Mouse (Mus musculus) kidney, embryonic 15.5 days (tissue): Measurements from ENCODE around the gene Taar2. TPM values are rescaled to one million over a fixed set of nuclear protein-coding genes. Genes with fewer than 3 reads are reported as not detected.

Experiments used
- ATAC-seq: fragments of 200-750 bp; cut with Nextera tagmentation; replicated peaks from 2 replicates; pipeline ENCODE4 v1.8.0; 2017; ENCODE audit warnings: moderate TSS enrichment; ENCODE audit not compliant: low FRiP score
- H3K27ac ChIP-seq: fragments of 300-500 bp; sonication (generic); 2 replicates; pipeline ENCODE4 v1.5.1; 2015; ENCODE audit warnings: mild to moderate bottlenecking, inconsistent platforms
- H3K27me3 ChIP-seq: fragments of 300-500 bp; sonication (generic); 2 replicates; pipeline ENCODE4 v1.6.1; 2015; ENCODE audit warnings: inconsistent platforms
- H3K36me3 ChIP-seq: fragments of 300-500 bp; sonication (generic); 2 replicates; pipeline ENCODE4 v1.6.1; 2015; ENCODE audit warnings: inconsistent platforms
- H3K4me1 ChIP-seq: fragments of 300-500 bp; sonication (generic); 2 replicates; pipeline ENCODE4 v1.6.1; 2015; ENCODE audit warnings: inconsistent platforms
- H3K4me2 ChIP-seq: fragments of 300-500 bp; sonication (generic); 2 replicates; pipeline ENCODE4 v1.6.1; 2015; ENCODE audit warnings: moderate library complexity, mild to moderate bottlenecking, inconsistent platforms
- H3K4me3 ChIP-seq: fragments of 300-500 bp; sonication (generic); replicated peaks from 2 replicates; pipeline ENCODE4 v1.5.1; 2015; ENCODE audit warnings: mild to moderate bottlenecking, inconsistent platforms
- H3K9ac ChIP-seq: fragments of 300-500 bp; sonication (generic); 2 replicates; pipeline ENCODE4 v1.6.1; 2015; ENCODE audit warnings: mild to moderate bottlenecking, inconsistent platforms
- H3K9me3 ChIP-seq: fragments of 300-500 bp; sonication (generic); replicated peaks from 2 replicates; pipeline ENCODE4 v1.6.1; 2016; ENCODE audit warnings: inconsistent platforms
- WGBS: fragments of 180-500 bp; shearing (Covaris S2); methylation state at CpG from one replicate; pipeline ENCODE4 v1.1.7; 2015; ENCODE audit warnings: mixed read lengths; 5-methylcytosine and 5-hydroxymethylcytosine counted together
- polyA plus RNA-seq: library from polyadenylated mRNA; unstranded; fragments of >200 nt; fragmentation: Nextera tagmentation; extraction: Ambion mirVana; gene quantifications from 2 replicates; pipeline ENCODE4 v1.2.1, GENCODE M21; 2015

Taar2 gene
- 0.22 TPM in 1 of 2 replicates, not detected in the other for polyA plus RNA-seq

- H3K36me3 ChIP-seq = no peaks in the 10 kb centered on the region
- H3K4me2 ChIP-seq = peak within 1 kb of the TSS; percentile 18; the same call in 1 of the 2 replicates
- ATAC-seq = no peak
- no peak within 1 kb of the TSS for H3K27ac ChIP-seq
- 31% methylated on average over 6 of the region's 6 CpGs for WGBS
- H3K4me3 ChIP-seq = no peak within 1 kb of the TSS
- H3K9me3 ChIP-seq = no peaks in the 10 kb centered on the region
- H3K9ac ChIP-seq = no peak within 1 kb of the TSS
- 0 out of 2 replicates have a peak, but pooled peaks cover 3% of the 10 kb centered on the region for H3K4me1 ChIP-seq
- H3K27me3 ChIP-seq = no peaks in the 10 kb centered on the region
These were observed at the start of gene Taar2 for GRCm38 (mm10) chr10:23938312-23938711. TSS of gene Taar2 (plus strand) at chr10:23938572.

DNA sequence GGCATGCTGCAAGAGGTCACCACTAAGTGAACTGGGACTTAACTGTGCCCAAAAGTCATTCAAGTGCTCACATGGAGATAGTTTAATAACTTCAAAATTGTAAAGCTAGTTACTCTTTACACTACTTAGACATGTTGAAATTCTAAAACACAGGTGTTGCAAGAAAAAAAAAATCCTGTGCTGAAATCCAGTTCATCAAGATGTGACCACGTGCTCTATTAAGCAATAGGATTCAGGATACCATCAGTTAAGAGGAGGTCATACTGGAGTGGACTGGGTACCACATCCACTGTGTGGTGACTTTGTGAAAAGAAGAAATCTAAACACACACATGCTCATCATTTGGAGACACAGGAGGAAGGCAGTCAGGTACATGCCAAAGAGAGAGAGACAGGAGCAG is 45.4 kb upstream of the Taar2 start:
- H3K9ac ChIP-seq = no peak overlapping the region
- no peaks in the 10 kb centered on the region for H3K9me3 ChIP-seq
- no peaks in the 10 kb centered on the region for H3K27me3 ChIP-seq
- ATAC-seq = no peak
- peaks cover 12% of the 10 kb centered on the region; the same call in 1 of the 2 replicates for H3K4me1 ChIP-seq
- H3K4me2 ChIP-seq = no peak overlapping the region
- no peaks in the 10 kb centered on the region for H3K36me3 ChIP-seq
- 91% methylated on average over 1 of the region's 1 CpGs for WGBS
- no peak overlapping the region for H3K4me3 ChIP-seq
- H3K27ac ChIP-seq = no peak overlapping the region

DNA sequence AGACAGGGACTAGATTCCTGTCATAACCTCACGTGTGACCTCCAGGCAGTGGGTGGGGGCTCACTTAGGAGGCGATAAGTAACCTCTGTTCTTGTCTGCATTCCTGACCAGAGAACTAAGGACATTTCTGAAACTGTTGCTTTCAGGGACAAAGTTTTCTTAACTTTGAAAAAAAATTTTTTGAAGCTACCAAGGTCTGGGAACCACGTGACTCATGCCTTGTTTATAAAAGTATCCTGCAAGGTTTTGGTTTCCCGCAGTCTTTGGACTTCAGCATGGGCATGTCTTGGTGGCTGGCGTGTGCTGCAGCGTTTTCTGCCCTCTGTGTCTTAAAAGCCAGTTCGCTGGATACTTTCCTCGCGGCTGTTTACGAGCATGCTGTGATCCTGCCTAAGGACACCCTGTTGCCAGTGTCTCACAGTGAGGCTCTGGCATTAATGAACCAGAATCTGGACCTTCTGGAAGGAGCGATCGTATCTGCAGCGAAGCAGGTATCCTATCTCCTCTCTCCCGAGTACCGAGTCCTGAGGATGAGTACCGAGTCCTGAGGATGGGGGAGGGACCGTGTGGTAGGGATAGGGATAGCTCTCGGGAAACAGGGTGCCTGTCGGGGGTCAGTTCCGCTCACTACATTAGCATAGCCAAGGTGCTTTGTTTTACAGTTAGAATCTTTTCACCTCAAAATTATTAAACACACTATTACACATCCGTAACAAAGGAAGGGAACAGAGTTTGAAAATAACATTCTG is 43.6 kb upstream of the Taar2 start, which contains the start of gene Vnn1:
Gene Vnn1, plus strand, starts transcription at position 88 of the 749 bp plus-strand sequence.
- no peak within 1 kb of the TSS for H3K9ac ChIP-seq

DNA sequence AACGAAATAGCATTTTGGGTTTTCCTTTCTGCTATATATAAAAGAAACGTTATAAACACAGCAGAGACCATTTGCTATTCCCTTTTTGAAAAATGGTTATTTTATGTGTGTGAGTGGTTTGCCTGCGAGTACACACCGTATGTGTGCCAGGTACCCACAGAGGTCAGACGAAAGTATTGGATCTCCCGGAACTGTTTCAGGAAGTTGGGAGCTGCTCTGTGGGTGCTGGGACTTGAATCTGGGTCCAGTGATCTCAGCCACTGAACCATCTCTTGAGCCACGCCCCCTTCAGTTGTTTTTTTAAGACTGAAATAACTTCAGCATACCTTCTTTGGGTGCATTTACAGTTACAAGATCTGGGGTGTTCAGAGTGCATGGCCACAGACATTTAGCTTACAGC is 43.0 kb upstream of the Taar2 start:
- Histone ChIP-seq H3K4me3 (no peak overlapping the region), H3K36me3 (no peaks in the 10 kb centered on the region), H3K9ac (no peak overlapping the region), H3K4me1 (peaks cover 12% of the 10 kb centered on the region; the same call in 1 of the 2 replicates), H3K27ac (no peak overlapping the region), H3K27me3 (no peaks in the 10 kb centered on the region), H3K4me2 (no peak overlapping the region), H3K9me3 (no peaks in the 10 kb centered on the region)
- 76% methylated on average over 7 of the region's 7 CpGs for WGBS
- ATAC-seq = no peak

More for the DNA sequence above, 43.6 kb upstream of the Taar2 start, which contains the start of gene Vnn1:
- Histone ChIP-seq H3K27me3 (no peaks in the 10 kb centered on the region), H3K4me2 (peak within 1 kb of the TSS; percentile 62), H3K27ac (no peak within 1 kb of the TSS), H3K36me3 (no peaks in the 10 kb centered on the region), H3K9me3 (no peaks in the 10 kb centered on the region), H3K4me1 (peaks cover 12% of the 10 kb centered on the region; the same call in 1 of the 2 replicates), H3K4me3 (peak within 1 kb of the TSS; percentile 36)
- WGBS = 24% methylated on average over 21 of the region's 21 CpGs
- ATAC-seq = no peak

DNA sequence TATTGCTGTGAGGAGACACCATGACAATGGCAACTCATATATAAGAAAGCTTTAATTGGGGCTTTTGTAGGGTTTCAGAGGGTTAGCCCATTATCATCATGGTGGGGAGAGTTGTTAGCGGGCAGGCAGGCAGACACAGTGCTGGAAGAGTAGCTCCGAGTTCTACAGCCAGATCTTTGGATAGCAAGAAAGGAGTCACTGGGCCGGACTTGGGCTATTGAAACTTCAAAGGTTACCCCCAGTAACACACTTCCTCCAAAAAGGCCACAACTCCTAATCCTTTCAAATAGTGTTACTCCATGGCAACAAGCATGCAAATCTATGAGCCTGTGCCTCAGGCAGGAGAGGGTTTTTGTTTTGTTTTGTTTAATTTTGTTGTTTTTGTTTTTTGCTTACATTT is 37.3 kb upstream of the Taar2 start:
- Histone ChIP-seq H3K36me3 (no peaks in the 10 kb centered on the region), H3K27me3 (no peaks in the 10 kb centered on the region), H3K4me2 (no peak overlapping the region), H3K9me3 (no peaks in the 10 kb centered on the region), H3K27ac (no peak overlapping the region), H3K4me3 (no peak overlapping the region), H3K4me1 (no peaks in the 10 kb centered on the region), H3K9ac (no peak overlapping the region)
- 87% methylated on average over 3 of the region's 3 CpGs for WGBS
- ATAC-seq = no peak

GRCm38 (mm10) chr10:23905661-23906060 is 32.7 kb upstream of the Taar2 start:
- H3K4me1 ChIP-seq = no peaks in the 10 kb centered on the region
- no peak overlapping the region for H3K4me3 ChIP-seq
- no peak overlapping the region for H3K9ac ChIP-seq
- H3K27ac ChIP-seq = no peak overlapping the region
- no peak overlapping the region for H3K4me2 ChIP-seq
- H3K9me3 ChIP-seq = no peaks in the 10 kb centered on the region
- ATAC-seq = no peak
- H3K36me3 ChIP-seq = no peaks in the 10 kb centered on the region
- H3K27me3 ChIP-seq = no peaks in the 10 kb centered on the region
- 78% methylated on average over 1 of the region's 1 CpGs for WGBS

DNA sequence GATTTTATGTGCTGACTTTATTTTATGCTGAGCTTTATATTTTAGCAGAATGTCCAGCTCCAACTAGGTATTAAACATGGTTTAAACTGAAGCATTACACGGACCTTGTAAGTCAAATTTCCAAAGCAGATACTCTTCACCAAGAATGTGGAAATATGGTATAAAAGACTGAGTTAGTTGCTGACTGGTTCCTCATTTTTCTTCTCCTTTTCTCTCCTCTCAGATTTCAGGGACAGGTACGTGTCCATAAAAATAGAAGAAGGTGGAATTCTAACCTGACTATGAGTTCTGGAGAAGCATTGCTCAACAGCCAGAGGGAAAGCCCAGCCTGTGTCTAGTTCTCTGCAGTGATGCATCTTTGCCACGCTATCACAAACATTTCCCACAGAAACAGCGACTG is 18.3 kb upstream of the Taar2 start, which contains the start of gene Taar1:
Gene Taar1, plus strand, starts transcription at position 301 of the 400 bp plus-strand sequence.
- no peaks in the 10 kb centered on the region for H3K9me3 ChIP-seq
- WGBS = 87% methylated on average over 4 of the region's 4 CpGs
- no peak within 1 kb of the TSS for H3K27ac ChIP-seq
- no peak within 1 kb of the TSS for H3K9ac ChIP-seq
- no peak within 1 kb of the TSS for H3K4me2 ChIP-seq
- H3K36me3 ChIP-seq = no peaks in the 10 kb centered on the region
- H3K27me3 ChIP-seq = no peaks in the 10 kb centered on the region
- H3K4me1 ChIP-seq = no peaks in the 10 kb centered on the region
- H3K4me3 ChIP-seq = no peak within 1 kb of the TSS
- no peak for ATAC-seq

GRCm38 (mm10) chr10:23922468-23922867 is 15.9 kb upstream of the Taar2 start:
- no peak overlapping the region for H3K27ac ChIP-seq
- H3K4me1 ChIP-seq = no peaks in the 10 kb centered on the region
- no peak overlapping the region for H3K9ac ChIP-seq
- H3K27me3 ChIP-seq = no peaks in the 10 kb centered on the region
- H3K4me2 ChIP-seq = no peak overlapping the region
- ATAC-seq = no peak
- no peaks in the 10 kb centered on the region for H3K36me3 ChIP-seq
- 47% methylated on average over 3 of the region's 3 CpGs for WGBS
- H3K9me3 ChIP-seq = no peaks in the 10 kb centered on the region
- H3K4me3 ChIP-seq = no peak overlapping the region

- Histone ChIP-seq H3K9me3 (no peaks in the 10 kb centered on the region), H3K36me3 (no peaks in the 10 kb centered on the region), H3K4me2 (no peak overlapping the region), H3K27me3 (no peaks in the 10 kb centered on the region), H3K27ac (no peak overlapping the region), H3K4me1 (no peaks in the 10 kb centered on the region), H3K9ac (no peak overlapping the region), H3K4me3 (no peak overlapping the region)
- ATAC-seq = no peak
- WGBS = 77% methylated on average over 2 of the region's 2 CpGs
These were observed 14.4 kb upstream of the Taar2 start for GRCm38 (mm10) chr10:23923941-23924340.

GRCm38 (mm10) chr10:23937613-23938012 is 759 bp upstream of the Taar2 start:
- Histone ChIP-seq H3K9me3 (no peaks in the 10 kb centered on the region), H3K4me2 (no peak overlapping the region), H3K9ac (no peak overlapping the region), H3K4me1 (0 out of 2 replicates have a peak, but pooled peaks cover 3% of the 10 kb centered on the region), H3K27ac (no peak overlapping the region), H3K27me3 (no peaks in the 10 kb centered on the region), H3K4me3 (no peak overlapping the region), H3K36me3 (no peaks in the 10 kb centered on the region)
- 11% methylated on average over 4 of the region's 4 CpGs for WGBS
- no peak for ATAC-seq

DNA sequence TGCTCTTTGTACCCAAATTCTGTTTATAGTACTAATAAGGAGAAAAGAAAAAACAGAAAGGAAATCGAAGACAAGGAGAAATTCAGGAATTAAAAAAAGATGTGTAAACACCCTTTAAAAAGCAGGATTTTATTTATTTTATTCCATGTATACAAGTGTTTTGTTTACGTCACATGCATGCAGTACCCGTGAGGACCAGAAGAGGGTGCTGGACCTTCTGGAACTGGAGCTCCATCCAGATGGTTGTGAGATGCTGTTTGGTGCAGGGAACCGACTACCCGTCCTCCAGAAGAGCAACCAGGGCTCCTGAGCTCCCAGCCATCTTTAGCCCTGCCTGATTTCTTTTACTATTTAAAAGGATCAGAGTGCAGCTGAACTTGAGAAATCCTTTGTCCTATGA is 4.1 kb downstream of the Taar2 start:
- Histone ChIP-seq H3K9me3 (no peaks in the 10 kb centered on the region), H3K27me3 (no peaks in the 10 kb centered on the region), H3K4me3 (no peak overlapping the region), H3K4me2 (no peak overlapping the region), H3K4me1 (0 out of 2 replicates have a peak, but pooled peaks cover 3% of the 10 kb centered on the region), H3K36me3 (no peaks in the 10 kb centered on the region), H3K9ac (no peak overlapping the region), H3K27ac (no peak overlapping the region)
- 79% methylated on average over 5 of the region's 5 CpGs for WGBS
- ATAC-seq = no peak

DNA sequence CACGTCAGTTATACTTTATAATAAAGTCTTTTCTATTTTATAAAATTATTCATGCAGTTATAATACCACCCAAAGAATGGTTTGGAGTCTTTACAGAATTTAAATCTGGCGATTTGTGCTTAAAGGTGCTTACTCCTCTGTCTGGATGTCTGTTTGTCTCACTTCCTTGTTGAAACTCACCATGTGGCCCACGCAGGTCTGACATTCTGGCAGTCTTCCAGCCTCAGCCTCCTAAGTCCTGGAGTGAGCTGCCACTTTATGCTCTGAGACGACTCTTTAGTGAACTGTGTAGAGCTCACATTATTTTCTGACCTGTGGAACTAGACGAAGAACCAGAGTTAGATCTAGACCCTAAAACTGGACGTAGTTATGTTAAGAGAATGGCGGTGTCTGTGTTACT is 9.7 kb downstream of the Taar2 start:
- no peak overlapping the region for H3K4me3 ChIP-seq
- H3K36me3 ChIP-seq = no peaks in the 10 kb centered on the region
- H3K4me1 ChIP-seq = no peaks in the 10 kb centered on the region
- H3K9me3 ChIP-seq = no peaks in the 10 kb centered on the region
- H3K4me2 ChIP-seq = no peak overlapping the region
- H3K27me3 ChIP-seq = no peaks in the 10 kb centered on the region
- H3K9ac ChIP-seq = no peak overlapping the region
- H3K27ac ChIP-seq = no peak overlapping the region
- 65% methylated on average over 7 of the region's 7 CpGs for WGBS
- ATAC-seq = no peak
